Mouse (Mus musculus): ENCODE data around the gene Il1rl2.
"Not testable (repeated sequence)": the region's sequence is repeated elsewhere in the genome, so short reads cannot be mapped to it uniquely, and the experiment has no call there.

Il1rl2 gene

GRCm38 (mm10) chr1:40324457-40324856 lies at the start of gene Il1rl2:
TSS of gene Il1rl2 (plus strand) at chr1:40324610.
- no peak for DNase-seq (ENCODE audit: low spot score)

GRCm38 (mm10) chr1:40275285-40276013 lies 49.0 kb upstream of the Il1rl2 start:
- no peak for DNase-seq (ENCODE audit: low spot score)

GRCm38 (mm10) chr1:40277944-40278343 lies 46.5 kb upstream of the Il1rl2 start:
- no peak for DNase-seq (ENCODE audit: low spot score)

- no peak for DNase-seq (ENCODE audit: low spot score)
These were observed 45.7 kb upstream of the Il1rl2 start for GRCm38 (mm10) chr1:40278720-40279119.

GRCm38 (mm10) chr1:40279182-40279743 lies 45.1 kb upstream of the Il1rl2 start:
- no peak for DNase-seq (ENCODE audit: low spot score)

GRCm38 (mm10) chr1:40281950-40282349 lies 42.5 kb upstream of the Il1rl2 start:
- DNase-seq (ENCODE audit: low spot score), result no peak

GRCm38 (mm10) chr1:40282394-40282793 lies 42.0 kb upstream of the Il1rl2 start:
- DNase-seq (ENCODE audit: low spot score), result no peak

GRCm38 (mm10) chr1:40283995-40284394 lies 40.4 kb upstream of the Il1rl2 start:
- no peak for DNase-seq (ENCODE audit: low spot score)

- DNase-seq (ENCODE audit: low spot score), result no peak
These were observed 33.7 kb upstream of the Il1rl2 start for GRCm38 (mm10) chr1:40290489-40291255.

- no peak for DNase-seq (ENCODE audit: low spot score)
These were observed 32.2 kb upstream of the Il1rl2 start for GRCm38 (mm10) chr1:40292231-40292630.

GRCm38 (mm10) chr1:40293891-40294290 lies 30.5 kb upstream of the Il1rl2 start:
- no peak for DNase-seq (ENCODE audit: low spot score)

GRCm38 (mm10) chr1:40294824-40295223 lies 29.6 kb upstream of the Il1rl2 start:
- no peak for DNase-seq (ENCODE audit: low spot score)

GRCm38 (mm10) chr1:40298053-40298452 lies 26.4 kb upstream of the Il1rl2 start:
- no peak for DNase-seq (ENCODE audit: low spot score)

- no peak for DNase-seq (ENCODE audit: low spot score)
These were observed 21.1 kb upstream of the Il1rl2 start for GRCm38 (mm10) chr1:40303179-40303866.

GRCm38 (mm10) chr1:40304321-40304720 lies 20.1 kb upstream of the Il1rl2 start:
- not testable (repeated sequence) for DNase-seq (ENCODE audit: low spot score)

GRCm38 (mm10) chr1:40306111-40306510 lies 18.3 kb upstream of the Il1rl2 start:
- DNase-seq (ENCODE audit: low spot score), result no peak

- DNase-seq (ENCODE audit: low spot score), result no peak
These were observed 13.3 kb upstream of the Il1rl2 start for GRCm38 (mm10) chr1:40311123-40311522.

GRCm38 (mm10) chr1:40311625-40312024 lies 12.8 kb upstream of the Il1rl2 start:
- DNase-seq (ENCODE audit: low spot score), result no peak

GRCm38 (mm10) chr1:40314016-40314415 lies 10.4 kb upstream of the Il1rl2 start:
- no peak for DNase-seq (ENCODE audit: low spot score)

GRCm38 (mm10) chr1:40317657-40318056 lies 6.8 kb upstream of the Il1rl2 start:
- no peak for DNase-seq (ENCODE audit: low spot score)

GRCm38 (mm10) chr1:40321824-40322223 lies 2.6 kb upstream of the Il1rl2 start:
- no peak for DNase-seq (ENCODE audit: low spot score)

- no peak for DNase-seq (ENCODE audit: low spot score)
These were observed 1.9 kb upstream of the Il1rl2 start for GRCm38 (mm10) chr1:40322543-40322942.
